Mouse (Mus musculus) CH12.LX (cell line): Measurements from ENCODE around the gene Slc34a1.

ENCODE experiments used
- CHD2 ChIP-seq: IDR thresholded peaks from 2 replicates; pipeline ENCODE4 v1.6.1; 2011; ENCODE audit warnings: low read length, improper control_type of control experiment
- CTCF ChIP-seq, 2 experiments: IDR thresholded peaks in 1 of 2; conservative IDR thresholded peaks in 1 of 2; 2 replicates each; pipeline ENCODE4 v1.5.1; 2011 to 2012; ENCODE audit warnings: low read depth in 2 of 2, low read length in 2 of 2, improper control_type of control experiment in 1 of 2, inconsistent platforms in 1 of 2, mild to moderate bottlenecking in 1 of 2, moderate library complexity in 1 of 2
- E2F4 ChIP-seq: IDR thresholded peaks from 2 replicates; pipeline ENCODE4 v1.6.1; 2011; ENCODE audit warnings: low read depth, low read length, improper control_type of control experiment; ENCODE audit not compliant: insufficient replicate concordance
- ELF1 ChIP-seq: IDR thresholded peaks from 2 replicates; pipeline ENCODE4 v1.6.1; 2014; ENCODE audit warnings: low read depth, mild to moderate bottlenecking, inconsistent platforms, low read length, improper control_type of control experiment
- HCFC1 ChIP-seq: IDR thresholded peaks from 2 replicates; pipeline ENCODE4 v1.6.1; 2012; ENCODE audit warnings: low read depth, mild to moderate bottlenecking, inconsistent platforms, low read length, improper control_type of control experiment
- JUN ChIP-seq: IDR thresholded peaks from 2 replicates; pipeline ENCODE4 v1.6.1; 2011; ENCODE audit warnings: low read depth, mild to moderate bottlenecking, low read length, improper control_type of control experiment, moderate library complexity; ENCODE audit not compliant: insufficient read depth
- POLR2A ChIP-seq: IDR thresholded peaks from 2 replicates; pipeline ENCODE4 v1.6.1; 2011; ENCODE audit warnings: low read depth, mild to moderate bottlenecking, improper control_type of control experiment, low read length
- SMC3 ChIP-seq: IDR thresholded peaks from 2 replicates; pipeline ENCODE4 v1.6.1; 2011; ENCODE audit warnings: low read depth, low read length, improper control_type of control experiment
- TBP ChIP-seq: conservative IDR thresholded peaks from 2 replicates; pipeline ENCODE4 v1.6.1; 2011; ENCODE audit warnings: low read depth, low read length, improper control_type of control experiment
- TCF12 ChIP-seq: IDR thresholded peaks from 2 replicates; pipeline ENCODE4 v1.6.1; 2014; ENCODE audit warnings: low read depth, mild to moderate bottlenecking, inconsistent platforms, low read length, improper control_type of control experiment
- USF1 ChIP-seq: IDR thresholded peaks from 2 replicates; pipeline ENCODE4 v1.6.1; 2014; ENCODE audit warnings: low read depth, mild to moderate bottlenecking, inconsistent platforms, low read length, improper control_type of control experiment
- ZC3H11A ChIP-seq: IDR thresholded peaks from 2 replicates; pipeline ENCODE4 v1.6.1; 2012; ENCODE audit warnings: low read depth, mild to moderate bottlenecking, inconsistent platforms, low read length, improper control_type of control experiment
- ZNF384 ChIP-seq: IDR thresholded peaks from 2 replicates; pipeline ENCODE4 v1.6.1; 2012; ENCODE audit warnings: low read depth, low read length, improper control_type of control experiment, inconsistent platforms

DNA sequence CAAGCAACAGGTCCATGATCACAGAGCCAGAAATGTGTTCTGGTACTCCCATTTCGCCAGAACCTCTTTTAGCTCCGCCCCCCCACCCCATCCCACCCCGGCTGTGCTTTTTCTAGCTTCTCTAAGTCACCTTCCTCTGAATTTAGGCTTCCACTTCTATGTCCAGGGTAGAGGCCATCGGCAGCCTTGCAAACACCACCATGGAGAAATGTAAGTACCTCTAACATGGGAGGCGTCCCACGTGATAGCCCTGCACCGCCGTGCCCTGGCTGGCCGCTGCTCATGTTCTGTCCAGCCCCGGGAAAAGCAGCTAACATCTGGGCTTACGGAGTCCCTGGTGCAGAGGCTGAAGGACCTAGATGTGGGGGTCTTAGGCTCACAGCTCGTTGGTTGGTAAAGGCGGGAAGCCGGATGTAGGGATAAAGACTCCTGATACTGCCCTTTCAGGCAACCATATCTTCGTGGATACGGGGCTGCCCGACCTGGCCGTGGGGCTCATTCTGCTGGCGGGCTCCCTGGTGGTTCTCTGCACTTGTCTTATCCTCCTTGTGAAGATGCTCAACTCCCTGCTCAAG is 10.6 kb downstream of the Slc34a1 start:
- TF ChIP-seq POLR2A (no peak), USF1 (no peak), CTCF (conservative IDR thresholded peaks at IDR 0.05 in 1 of 2, IDR thresholded peaks at IDR 0.05 in 1 of 2; ENCODE audit: low read depth in 2 of 2, low read length in 2 of 2) (no peak), SMC3 (no peak), ZC3H11A (no peak), TCF12 (no peak), ELF1 (no peak), E2F4 (no peak), CHD2 (no peak), HCFC1 (no peak), ZNF384 (no peak), TBP (no peak), JUN (no peak)
